Mouse (Mus musculus): ENCODE measurements at regions not wholly inside any gene's neighbourhood (a gene's known extent, or its start where the extent isn't known, plus 50 kb on each side); places are given as distances from the start of the nearest gene placed in this dataset.
"Not testable (repeated sequence)": the region's sequence is repeated elsewhere in the genome, so short reads cannot be mapped to it uniquely, and the experiment has no call there.

GRCm38 (mm10) chrX:12294941-12295340 lies 134.8 kb upstream of the Bcor start:
- peak; percentile 30 for DNase-seq (ENCODE audit: low spot score)

DNA sequence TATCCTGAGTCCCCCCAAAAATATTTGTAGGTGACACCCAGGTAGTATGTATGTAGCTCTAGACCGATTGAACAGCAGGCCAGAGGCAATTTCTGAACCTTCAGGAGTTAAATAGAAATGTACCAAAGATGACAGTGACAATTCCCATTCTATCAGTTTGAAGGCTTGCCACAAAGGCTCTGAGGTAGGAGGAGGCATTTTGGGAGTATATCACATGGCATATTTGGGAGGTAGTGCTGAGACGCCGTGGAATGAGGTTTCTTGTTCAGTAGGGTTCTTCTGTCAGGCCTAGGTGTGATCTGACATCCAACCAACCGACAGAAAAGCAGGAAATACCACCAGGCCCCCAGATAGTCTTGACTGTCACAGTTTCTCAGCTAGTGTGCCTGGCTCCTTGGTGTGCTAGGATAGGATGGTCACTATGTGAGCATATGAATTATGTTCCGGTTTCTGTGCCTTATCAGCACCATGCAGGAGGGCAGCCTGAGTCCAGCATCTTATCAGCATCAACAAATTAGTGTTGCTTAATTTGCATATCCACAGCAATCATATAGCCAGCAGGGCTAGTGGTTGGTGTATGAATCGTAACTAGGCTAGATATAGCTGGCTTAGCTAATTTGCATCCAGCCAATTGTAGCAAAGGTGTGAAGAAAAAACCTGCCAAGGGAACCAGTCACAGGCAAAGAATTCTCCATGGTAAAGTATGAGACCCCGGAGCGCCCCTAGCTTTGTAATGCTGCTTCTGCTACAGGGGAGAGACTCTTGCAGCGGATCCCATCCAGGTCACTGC lies 136.3 kb upstream of the Bcor start:
- no peak for DNase-seq (ENCODE audit: low spot score)

GRCm38 (mm10) chrX:12298609-12299008 lies 138.5 kb upstream of the Bcor start:
- DNase-seq (ENCODE audit: low spot score): no peak

DNA sequence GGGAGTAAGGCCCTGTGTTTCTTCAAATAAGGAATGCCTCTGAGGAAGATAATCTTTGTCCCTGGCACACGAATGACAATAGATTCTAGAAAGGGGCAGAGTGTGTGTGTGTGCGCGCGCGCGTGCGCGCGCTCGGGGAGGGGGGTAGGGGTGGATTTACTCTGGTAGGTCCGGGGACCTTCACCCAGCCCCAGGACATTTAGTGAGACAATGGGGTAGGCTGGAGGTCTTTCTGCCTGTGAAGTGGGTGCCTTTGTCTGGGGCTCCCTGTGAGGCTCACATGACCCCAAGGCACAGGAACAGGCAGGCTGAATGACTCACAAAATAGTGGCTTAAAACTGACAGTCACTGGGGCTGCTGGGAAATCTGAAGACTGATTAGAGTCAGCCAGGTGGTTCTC lies 139.1 kb upstream of the Bcor start:
- no peak for DNase-seq (ENCODE audit: low spot score)

GRCm38 (mm10) chrX:12304678-12305077 lies 144.5 kb upstream of the Bcor start:
- no peak for DNase-seq (ENCODE audit: low spot score)

DNA sequence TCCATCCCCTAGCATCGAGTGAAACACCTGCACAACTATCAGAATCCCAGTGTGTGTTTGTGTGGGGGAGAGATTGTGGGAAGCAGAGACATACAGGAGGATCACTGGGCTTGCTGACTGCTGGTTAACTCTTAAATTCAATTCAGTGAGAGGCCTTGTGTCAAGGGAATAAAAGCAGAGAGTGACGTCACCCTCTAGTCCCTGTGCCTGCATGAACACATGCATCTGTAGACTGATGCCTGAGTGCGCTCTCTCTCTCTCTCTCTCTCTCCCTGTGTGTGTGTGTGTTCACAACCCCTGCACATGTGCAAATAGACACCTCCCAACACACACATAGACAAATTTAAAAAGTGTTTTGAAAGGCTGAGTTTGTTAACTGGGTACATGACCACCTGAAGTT lies 146.8 kb upstream of the Bcor start:
- DNase-seq (ENCODE audit: low spot score): no peak

GRCm38 (mm10) chrX:12312534-12312933 lies 152.4 kb upstream of the Bcor start:
- DNase-seq (ENCODE audit: low spot score): no peak

DNA sequence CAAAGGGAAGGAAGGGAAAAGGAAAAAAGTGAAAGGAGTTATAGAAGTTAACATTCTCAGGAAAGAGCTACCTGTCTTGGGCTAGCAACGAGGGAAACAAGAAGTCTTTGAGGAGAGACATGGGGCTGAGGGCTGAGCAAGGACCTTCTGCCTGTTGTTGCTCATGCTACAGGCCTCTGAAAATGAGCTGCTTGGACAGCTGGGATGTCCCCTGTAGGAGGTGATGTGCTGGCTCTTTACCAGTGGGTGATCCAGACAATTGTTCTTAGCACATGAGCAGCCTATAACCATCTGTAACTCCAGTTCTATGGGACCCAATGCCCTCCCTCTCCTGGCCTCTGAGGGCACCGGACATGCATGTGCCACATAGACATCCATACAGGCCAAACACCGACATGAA lies 155.5 kb upstream of the Bcor start:
- no peak for DNase-seq (ENCODE audit: low spot score)

- not testable (repeated sequence) for DNase-seq (ENCODE audit: low spot score)
These were observed 157.3 kb upstream of the Bcor start for GRCm38 (mm10) chrX:12317488-12317887.

DNA sequence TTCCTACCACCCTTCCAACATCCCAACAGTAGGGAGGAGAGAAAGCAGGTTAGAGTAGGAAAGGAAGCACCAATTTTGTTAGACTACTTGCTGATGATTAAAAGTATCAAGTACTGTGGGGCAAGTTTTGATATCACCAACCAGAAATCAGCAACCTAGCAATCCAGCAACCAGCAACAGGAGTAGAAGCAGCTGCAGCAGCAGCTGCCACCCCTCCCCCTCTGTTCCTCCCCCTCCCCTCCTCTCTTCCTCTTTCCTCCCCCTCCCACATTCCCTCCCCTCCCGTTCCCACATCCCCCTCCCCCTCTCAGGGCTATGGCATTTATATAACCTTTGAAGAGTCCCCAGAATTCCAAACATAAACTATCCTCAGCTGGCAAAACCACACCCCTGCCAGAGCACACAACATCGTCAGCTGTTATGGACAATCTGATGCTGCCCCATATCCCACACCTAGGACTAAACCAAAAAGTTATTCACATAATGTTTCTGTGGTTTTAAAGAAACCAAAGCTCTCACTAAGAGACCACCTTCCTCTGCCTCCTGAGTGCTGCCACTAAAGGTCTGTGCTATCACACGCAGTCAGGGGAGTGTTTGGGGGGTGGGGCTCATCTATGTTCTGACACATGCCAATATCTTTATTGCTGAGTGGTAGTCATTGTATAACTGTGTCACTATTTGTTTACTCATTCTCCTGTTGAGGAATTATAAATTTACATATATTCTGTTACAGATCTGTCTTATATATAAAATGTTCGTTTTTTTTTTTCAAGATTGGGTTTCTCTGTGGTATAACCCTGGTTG lies 158.9 kb upstream of the Bcor start:
- no peak for DNase-seq (ENCODE audit: low spot score)

DNA sequence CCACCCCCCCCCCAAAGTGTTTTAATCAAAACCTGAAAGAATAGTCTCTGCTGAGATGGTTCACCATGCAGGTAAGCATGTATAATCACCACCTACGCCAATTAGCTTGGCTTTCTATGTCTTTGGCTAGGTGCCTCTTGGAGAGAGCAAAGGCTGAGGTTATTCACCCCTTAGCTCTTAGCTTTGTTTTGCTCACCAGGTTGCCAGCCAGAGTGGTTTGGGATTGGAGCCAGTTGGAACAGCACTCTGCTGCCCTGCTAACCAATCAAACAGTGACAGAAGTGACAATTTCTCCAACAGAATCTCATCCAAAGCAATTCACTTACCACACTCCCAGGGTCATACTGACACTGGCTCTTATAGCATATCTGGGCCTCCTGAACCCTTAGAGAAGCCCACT lies 162.3 kb upstream of the Bcor start:
- DNase-seq (ENCODE audit: low spot score): no peak

- no peak for DNase-seq (ENCODE audit: low spot score)
These were observed 163.1 kb upstream of the Bcor start for GRCm38 (mm10) chrX:12323268-12323667.

DNA sequence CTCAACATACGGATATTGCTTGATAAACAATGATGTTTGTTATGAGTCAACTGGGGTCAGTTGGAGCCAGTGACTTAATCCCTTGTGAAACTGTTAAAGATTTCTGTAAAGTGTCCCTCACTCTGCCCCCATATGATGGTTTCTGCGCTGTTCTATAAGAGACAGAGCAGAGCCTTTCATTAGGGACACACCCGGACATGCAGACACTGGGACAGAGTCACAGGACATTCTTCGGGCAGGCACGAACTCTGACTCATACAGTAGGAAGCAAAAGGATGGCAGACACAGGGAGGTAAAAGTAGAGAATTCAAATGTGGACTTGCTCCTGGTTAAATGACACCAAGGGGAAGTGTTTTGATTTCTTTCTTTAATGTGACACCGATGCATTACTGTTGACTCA lies 163.7 kb upstream of the Bcor start:
- no peak for DNase-seq (ENCODE audit: low spot score)

DNA sequence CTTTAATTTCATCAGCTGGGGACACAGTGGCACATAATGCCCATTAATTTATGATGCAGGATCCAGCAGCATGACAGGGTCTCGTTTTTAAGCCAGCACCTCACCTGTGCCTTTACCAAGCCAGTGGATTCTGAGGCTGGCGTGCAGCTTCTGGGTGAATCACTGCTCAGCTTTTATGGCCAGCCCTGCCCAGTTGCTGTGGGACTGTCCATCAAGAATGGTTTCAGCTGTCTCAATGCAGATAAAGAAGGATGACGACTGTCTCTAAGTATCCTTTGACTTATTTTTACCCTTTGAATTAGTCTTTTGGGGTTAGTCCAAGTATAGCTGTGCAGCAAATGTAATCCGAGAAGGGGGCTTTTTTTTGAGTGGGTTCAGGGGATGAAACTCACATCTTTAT lies 167.3 kb upstream of the Bcor start:
- no peak for DNase-seq (ENCODE audit: low spot score)

- no peak for DNase-seq (ENCODE audit: low spot score)
These were observed 180.4 kb upstream of the Bcor start for GRCm38 (mm10) chrX:12340561-12340960.

- no peak for DNase-seq (ENCODE audit: low spot score)
These were observed 181.3 kb upstream of the Bcor start for GRCm38 (mm10) chrX:12341356-12341965.

GRCm38 (mm10) chrX:12344805-12345555 lies 184.8 kb upstream of the Bcor start:
- no peak for DNase-seq (ENCODE audit: low spot score)

- DNase-seq (ENCODE audit: low spot score): no peak
These were observed 186.7 kb upstream of the Bcor start for GRCm38 (mm10) chrX:12346856-12347255.

DNA sequence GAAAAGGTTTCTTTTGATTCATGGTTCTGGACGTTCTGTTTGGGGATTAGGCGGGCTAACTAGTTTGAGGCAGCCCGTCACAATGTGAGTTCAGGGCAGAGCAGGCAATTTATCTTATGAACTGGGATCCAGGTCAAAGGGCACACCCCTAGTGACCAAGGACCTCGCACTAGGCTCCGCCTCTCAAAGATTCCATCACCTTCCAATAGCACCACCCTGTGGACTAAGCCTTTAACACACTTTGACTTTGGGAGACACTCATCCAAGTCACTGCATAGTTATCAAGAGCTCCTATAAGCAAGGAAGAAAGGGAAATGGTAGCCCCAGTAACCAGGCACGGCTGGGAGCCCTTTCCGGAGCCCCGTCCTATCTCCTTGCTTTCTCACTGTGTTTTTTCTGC lies 188.0 kb upstream of the Bcor start:
- no peak for DNase-seq (ENCODE audit: low spot score)

DNA sequence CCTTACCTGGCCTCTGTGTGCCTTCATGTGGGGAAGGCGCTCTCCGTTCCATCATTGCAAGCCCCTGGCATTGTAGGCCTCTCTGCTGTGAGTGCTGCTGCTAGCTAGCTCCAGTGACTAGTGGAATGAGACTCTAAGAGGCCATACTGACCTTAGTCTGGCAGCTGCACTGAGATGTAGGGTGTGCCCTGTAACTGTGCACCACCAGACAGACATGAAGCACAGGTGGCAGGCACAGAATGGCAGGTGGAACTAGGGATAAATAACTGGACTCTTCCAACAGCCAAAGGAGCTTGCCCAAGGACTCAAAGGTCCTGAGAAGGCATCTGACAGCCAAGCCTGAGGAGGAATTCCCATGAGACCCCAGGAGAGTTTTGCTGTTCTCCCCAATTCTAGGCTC lies 194.7 kb upstream of the Bcor start:
- DNase-seq (ENCODE audit: low spot score): no peak

GRCm38 (mm10) chrX:12358026-12358425 lies 197.9 kb upstream of the Bcor start:
- no peak for DNase-seq (ENCODE audit: low spot score)

- no peak for DNase-seq (ENCODE audit: low spot score)
These were observed 205.6 kb upstream of the Bcor start for GRCm38 (mm10) chrX:12365582-12366323.

Data from ovary, adult 18-20 months (tissue).